Mouse (Mus musculus): ENCODE results near the gene Col25a1. TPM values are rescaled to one million over a fixed set of nuclear protein-coding genes. Genes with fewer than 3 reads are reported as not detected.

Gene Col25a1
- polyA plus RNA-seq, 1 experiment, result 0.01 TPM

DNA sequence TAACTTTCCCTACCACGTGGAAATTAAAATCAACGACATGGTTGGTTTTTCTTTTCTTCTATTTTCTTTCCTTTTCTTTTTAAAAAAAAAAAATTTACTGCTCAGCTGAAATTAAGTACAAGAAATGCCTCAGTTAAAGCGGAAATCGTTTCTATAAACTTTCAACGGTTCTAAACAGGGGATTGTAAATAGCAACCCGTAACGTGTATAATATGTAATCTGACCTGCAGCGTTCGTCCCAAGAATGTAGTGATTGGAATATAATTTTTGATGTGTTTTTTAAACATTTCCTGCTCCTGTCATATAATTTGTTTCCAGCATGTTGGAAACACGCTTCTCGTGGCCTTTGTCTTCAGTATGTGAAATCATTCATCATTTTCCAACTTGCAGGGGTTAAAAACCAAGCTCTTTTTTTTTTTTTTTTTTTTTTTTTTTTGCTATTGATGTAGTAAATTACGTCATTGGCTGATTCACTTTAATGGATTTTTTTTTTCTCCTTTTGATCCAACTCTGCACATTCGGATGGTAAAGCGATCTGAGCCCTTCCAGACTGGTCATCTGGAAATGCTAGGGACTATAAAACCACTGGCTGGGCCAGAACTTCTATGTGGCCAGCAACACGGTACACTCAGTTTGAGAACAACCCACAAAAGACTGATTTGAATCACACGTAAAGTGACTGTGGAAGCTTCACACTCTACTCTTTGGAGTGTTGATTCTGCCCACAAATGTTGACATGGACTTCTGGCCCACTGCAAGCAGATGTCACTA, 393.3 kb downstream of the Col25a1 start:
- WGBS, result 88% methylated on average over 16 of the region's 16 CpGs

DNA sequence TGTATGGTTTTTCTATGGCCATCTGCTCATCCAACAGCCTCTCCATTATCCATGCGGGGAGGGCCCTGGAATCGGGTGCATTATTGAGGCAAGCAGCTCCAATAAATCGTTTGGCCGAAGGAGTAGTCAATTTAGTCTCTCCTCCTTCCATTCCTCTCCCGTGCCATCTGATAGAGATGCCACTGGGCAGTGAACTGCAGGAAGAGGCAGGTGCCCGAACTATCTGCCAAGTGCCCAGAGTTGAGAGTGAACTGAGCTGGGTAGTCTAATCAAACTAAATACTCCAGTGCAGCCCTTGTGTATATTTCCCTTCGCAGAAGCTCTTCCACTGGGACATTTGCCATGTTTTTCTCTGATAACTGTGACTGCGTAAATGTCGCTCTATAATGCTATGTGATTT, 403.7 kb downstream of the Col25a1 start:
- Histone ChIP-seq H3K36me3 (ENCODE audit: control insufficient read depth, insufficient read depth, low read length) (no peaks in the 10 kb centered on the region), H3K27ac (ENCODE audit: insufficient read depth, low read length) (no peak overlapping the region), H3K4me1 (ENCODE audit: control insufficient read depth, insufficient read depth, insufficient read length) (no peaks in the 10 kb centered on the region), H3K4me3 (ENCODE audit: extremely low read depth, insufficient read depth, insufficient read length) (no peak overlapping the region), H3K27me3 (ENCODE audit: control insufficient read depth, insufficient read depth, low read length) (no peaks in the 10 kb centered on the region)
- 93% methylated on average over 9 of the region's 9 CpGs for WGBS
- TF ChIP-seq POLR2A (IDR thresholded peaks at IDR 0.05; ENCODE audit: low read depth, low read length), result no peak
- TF ChIP-seq CTCF (IDR thresholded peaks at IDR 0.05; ENCODE audit: extremely low read depth, insufficient read depth, insufficient read length, insufficient replicate concordance), result no peak
- no peak for DNase-seq (ENCODE audit: low read depth in 1 of 2, low spot score in 2 of 2)

More for the DNA sequence above, 393.3 kb downstream of the Col25a1 start:
- Histone ChIP-seq H3K4me3 (ENCODE audit: extremely low read depth, insufficient read depth, insufficient read length) (no peak overlapping the region), H3K4me1 (ENCODE audit: control insufficient read depth, insufficient read depth, insufficient read length) (no peaks in the 10 kb centered on the region), H3K27me3 (ENCODE audit: control insufficient read depth, insufficient read depth, low read length) (no peaks in the 10 kb centered on the region), H3K36me3 (ENCODE audit: control insufficient read depth, insufficient read depth, low read length) (no peaks in the 10 kb centered on the region), H3K27ac (ENCODE audit: insufficient read depth, low read length) (no peak overlapping the region)
- no peak for TF ChIP-seq CTCF (IDR thresholded peaks at IDR 0.05; ENCODE audit: extremely low read depth, insufficient read depth, insufficient read length, insufficient replicate concordance)
- no peak for TF ChIP-seq POLR2A (IDR thresholded peaks at IDR 0.05; ENCODE audit: low read depth, low read length)
- DNase-seq (ENCODE audit: low read depth in 1 of 2, low spot score in 2 of 2), result no peak

DNA sequence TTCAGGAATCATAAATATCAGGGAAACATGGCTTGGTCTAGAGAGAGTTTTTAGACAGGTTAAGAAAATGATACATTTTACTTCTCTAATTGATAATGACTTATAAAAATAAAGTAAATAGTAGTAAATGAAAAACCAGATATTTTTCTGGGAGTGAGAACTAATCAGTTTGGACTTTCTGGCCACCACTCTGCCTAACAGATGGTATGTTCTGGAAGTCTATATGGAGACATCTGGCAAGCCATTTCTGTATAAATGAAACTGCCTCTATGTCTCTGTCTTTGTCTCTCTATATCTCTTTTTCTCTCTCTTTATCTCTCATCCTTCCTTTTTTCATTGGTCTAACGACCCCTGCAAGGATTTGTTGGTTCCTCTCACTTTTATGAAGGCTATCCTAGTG, 410.2 kb downstream of the Col25a1 start:
- 56% methylated on average over 1 of the region's 1 CpGs for WGBS
- no peaks in the 10 kb centered on the region for H3K27me3 ChIP-seq (ENCODE audit: control insufficient read depth, insufficient read depth, low read length)
- no peaks in the 10 kb centered on the region for H3K36me3 ChIP-seq (ENCODE audit: control insufficient read depth, insufficient read depth, low read length)
- no peak overlapping the region for H3K27ac ChIP-seq (ENCODE audit: insufficient read depth, low read length)
- no peak for DNase-seq (ENCODE audit: low read depth in 1 of 2, low spot score in 2 of 2)
- H3K4me1 ChIP-seq (ENCODE audit: control insufficient read depth, insufficient read depth, insufficient read length), result no peaks in the 10 kb centered on the region
- H3K4me3 ChIP-seq (ENCODE audit: extremely low read depth, insufficient read depth, insufficient read length), result no peak overlapping the region
- TF ChIP-seq POLR2A (IDR thresholded peaks at IDR 0.05; ENCODE audit: low read depth, low read length) (no peak), CTCF (IDR thresholded peaks at IDR 0.05; ENCODE audit: extremely low read depth, insufficient read depth, insufficient read length, insufficient replicate concordance) (no peak)

DNA sequence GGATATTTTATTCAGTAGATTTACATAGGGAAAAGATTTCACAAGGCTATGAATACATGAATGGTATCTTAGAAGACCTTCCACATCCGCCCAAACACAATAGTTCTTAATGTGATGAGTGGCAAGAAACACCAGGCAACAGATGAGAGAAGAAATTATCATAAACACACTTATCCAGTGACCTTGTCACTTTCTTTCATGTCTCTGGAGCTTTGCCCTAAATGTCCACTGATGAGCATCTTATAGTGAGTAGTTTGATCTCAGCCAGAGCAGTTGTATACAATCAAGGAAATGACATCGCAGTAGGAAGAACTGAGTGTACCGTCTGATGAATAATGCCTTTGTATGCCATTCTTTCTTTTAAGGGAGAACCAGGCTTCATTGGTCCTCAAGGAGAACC, 414.7 kb downstream of the Col25a1 start:
- no peaks in the 10 kb centered on the region for H3K36me3 ChIP-seq (ENCODE audit: control insufficient read depth, insufficient read depth, low read length)
- H3K27ac ChIP-seq (ENCODE audit: insufficient read depth, low read length), result no peak overlapping the region
- H3K4me1 ChIP-seq (ENCODE audit: control insufficient read depth, insufficient read depth, insufficient read length), result no peaks in the 10 kb centered on the region
- no peak for DNase-seq (ENCODE audit: low read depth in 1 of 2, low spot score in 2 of 2)
- H3K27me3 ChIP-seq (ENCODE audit: control insufficient read depth, insufficient read depth, low read length), result no peaks in the 10 kb centered on the region
- 85% methylated on average over 3 of the region's 3 CpGs for WGBS
- H3K4me3 ChIP-seq (ENCODE audit: extremely low read depth, insufficient read depth, insufficient read length), result no peak overlapping the region
- no peak for TF ChIP-seq CTCF (IDR thresholded peaks at IDR 0.05; ENCODE audit: extremely low read depth, insufficient read depth, insufficient read length, insufficient replicate concordance)
- TF ChIP-seq POLR2A (IDR thresholded peaks at IDR 0.05; ENCODE audit: low read depth, low read length), result no peak

DNA sequence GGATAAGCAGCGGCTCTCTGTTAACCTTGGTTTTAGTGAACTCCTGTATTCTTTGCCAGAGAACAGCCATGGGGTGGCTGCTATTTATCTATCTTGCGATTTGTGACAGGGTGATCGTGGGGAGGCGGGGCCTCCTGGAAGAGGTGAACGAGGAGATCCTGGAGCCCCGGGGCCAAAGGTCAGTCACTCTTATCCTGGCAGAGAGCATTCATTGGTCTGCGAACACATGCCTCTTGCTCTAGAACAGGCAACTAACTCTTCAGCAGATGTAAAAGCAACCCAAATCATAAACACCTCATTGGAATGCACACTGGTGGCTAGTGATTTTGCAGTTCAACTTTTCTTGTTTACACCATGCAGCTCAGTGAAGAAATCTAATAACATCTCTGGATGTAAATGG, 417.8 kb downstream of the Col25a1 start:
- Histone ChIP-seq H3K4me1 (ENCODE audit: control insufficient read depth, insufficient read depth, insufficient read length) (no peaks in the 10 kb centered on the region), H3K27ac (ENCODE audit: insufficient read depth, low read length) (no peak overlapping the region), H3K36me3 (ENCODE audit: control insufficient read depth, insufficient read depth, low read length) (no peaks in the 10 kb centered on the region), H3K27me3 (ENCODE audit: control insufficient read depth, insufficient read depth, low read length) (no peaks in the 10 kb centered on the region), H3K4me3 (ENCODE audit: extremely low read depth, insufficient read depth, insufficient read length) (no peak overlapping the region)
- DNase-seq (ENCODE audit: low read depth in 1 of 2, low spot score in 2 of 2), result no peak
- no peak for TF ChIP-seq CTCF (IDR thresholded peaks at IDR 0.05; ENCODE audit: extremely low read depth, insufficient read depth, insufficient read length, insufficient replicate concordance)
- TF ChIP-seq POLR2A (IDR thresholded peaks at IDR 0.05; ENCODE audit: low read depth, low read length), result no peak
- 87% methylated on average over 7 of the region's 7 CpGs for WGBS

DNA sequence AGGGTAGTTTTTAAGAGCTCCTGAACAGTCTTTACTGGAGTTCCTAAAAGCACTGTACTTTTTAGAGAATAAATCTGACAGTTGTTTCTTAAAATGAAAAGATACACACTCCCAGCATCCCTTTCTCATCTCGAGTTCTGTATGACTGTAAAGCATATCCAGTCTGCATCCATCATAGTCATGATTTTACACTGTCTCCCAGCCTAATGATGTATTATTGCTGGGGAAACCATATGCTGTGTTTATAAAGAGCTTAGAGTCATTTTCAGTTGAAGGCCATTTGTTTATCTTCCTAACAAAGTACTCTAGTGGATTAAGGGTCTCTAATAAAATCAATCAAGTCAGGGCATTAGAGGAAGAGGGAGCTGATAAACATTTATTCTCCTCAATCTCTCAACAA, 425.0 kb downstream of the Col25a1 start:
- Histone ChIP-seq H3K36me3 (ENCODE audit: control insufficient read depth, insufficient read depth, low read length) (no peaks in the 10 kb centered on the region), H3K4me1 (ENCODE audit: control insufficient read depth, insufficient read depth, insufficient read length) (no peaks in the 10 kb centered on the region), H3K4me3 (ENCODE audit: extremely low read depth, insufficient read depth, insufficient read length) (no peak overlapping the region), H3K27ac (ENCODE audit: insufficient read depth, low read length) (no peak overlapping the region), H3K27me3 (ENCODE audit: control insufficient read depth, insufficient read depth, low read length) (no peaks in the 10 kb centered on the region; the same call in 1 of the 2 replicates)
- no peak for TF ChIP-seq CTCF (IDR thresholded peaks at IDR 0.05; ENCODE audit: extremely low read depth, insufficient read depth, insufficient read length, insufficient replicate concordance)
- WGBS, result 65% methylated on average over 1 of the region's 1 CpGs
- no peak for DNase-seq (ENCODE audit: low read depth in 1 of 2, low spot score in 2 of 2)

DNA sequence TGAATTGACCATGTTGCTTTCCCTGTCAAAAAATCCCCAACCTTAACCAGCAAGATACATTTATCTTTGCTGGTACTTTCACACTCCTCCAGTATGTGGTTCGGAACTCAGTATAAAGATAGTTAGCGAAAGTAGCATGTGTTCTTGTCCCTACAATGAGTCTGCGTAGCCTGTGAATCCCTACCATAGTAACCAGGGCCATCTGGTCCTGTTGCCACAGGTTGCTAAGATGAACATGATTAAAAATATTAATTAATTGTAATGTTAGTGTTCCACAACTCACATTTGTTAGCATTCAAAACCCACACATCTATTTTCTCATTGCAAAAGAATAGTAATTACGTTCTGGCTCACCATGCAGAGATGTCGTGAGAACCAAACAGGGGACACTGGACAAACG, 434.3 kb downstream of the Col25a1 start:
- no peak for TF ChIP-seq CTCF (IDR thresholded peaks at IDR 0.05; ENCODE audit: extremely low read depth, insufficient read depth, insufficient read length, insufficient replicate concordance)
- TF ChIP-seq POLR2A (IDR thresholded peaks at IDR 0.05; ENCODE audit: low read depth, low read length), result no peak
- DNase-seq (ENCODE audit: low read depth in 1 of 2, low spot score in 2 of 2), result no peak
- H3K27ac ChIP-seq (ENCODE audit: insufficient read depth, low read length), result no peak overlapping the region
- no peaks in the 10 kb centered on the region for H3K27me3 ChIP-seq (ENCODE audit: control insufficient read depth, insufficient read depth, low read length)
- 93% methylated on average over 6 of the region's 6 CpGs for WGBS
- no peaks in the 10 kb centered on the region for H3K36me3 ChIP-seq (ENCODE audit: control insufficient read depth, insufficient read depth, low read length)
- no peak overlapping the region for H3K4me3 ChIP-seq (ENCODE audit: extremely low read depth, insufficient read depth, insufficient read length)
- H3K4me1 ChIP-seq (ENCODE audit: control insufficient read depth, insufficient read depth, insufficient read length), result no peaks in the 10 kb centered on the region

All from spleen, adult 2 months (tissue).